Mouse (Mus musculus) thymus, postnatal 4 days (tissue): ENCODE data around the gene Gm4981.
"Not testable (repeated sequence)": the region's sequence is repeated elsewhere in the genome, so short reads cannot be mapped to it uniquely, and the experiment has no call there.

Source experiments
- DNase-seq: peaks from one replicate; pipeline ENCODE4 v3.0.0; 2021

The Gm4981 gene

GRCm38 (mm10) chr10:58236613-58237012, at the start of gene Gm4981:
Gm4981 (minus strand) TSS chr10:58236701.
- DNase-seq = no peak

- no peak for DNase-seq
Observed at GRCm38 (mm10) chr10:58282238-58282637, 45.7 kb upstream of the Gm4981 start.

GRCm38 (mm10) chr10:58258466-58258865, 22.0 kb upstream of the Gm4981 start:
- DNase-seq = no peak

GRCm38 (mm10) chr10:58255954-58256353, 19.5 kb upstream of the Gm4981 start:
- DNase-seq = no peak

GRCm38 (mm10) chr10:58255213-58255892, 18.9 kb upstream of the Gm4981 start, which contains the start of gene Gcc2:
Gcc2 (plus strand) TSS chr10:58255497.
- DNase-seq = peak; percentile 92

GRCm38 (mm10) chr10:58254635-58255175, 18.2 kb upstream of the Gm4981 start:
- DNase-seq = no peak

- DNase-seq = no peak
Observed at GRCm38 (mm10) chr10:58249535-58249934, 13.0 kb upstream of the Gm4981 start.

- peak; percentile 40 for DNase-seq
Observed at GRCm38 (mm10) chr10:58238984-58239740, 2.7 kb upstream of the Gm4981 start.

- DNase-seq = not testable (repeated sequence)
Observed at GRCm38 (mm10) chr10:58234985-58235384, 1.5 kb downstream of the Gm4981 start.

- not testable (repeated sequence) for DNase-seq
Observed at GRCm38 (mm10) chr10:58233740-58234121, 2.8 kb downstream of the Gm4981 start.

- DNase-seq = not testable (repeated sequence)
Observed at GRCm38 (mm10) chr10:58233054-58233739, 3.3 kb downstream of the Gm4981 start.

- not testable (repeated sequence) for DNase-seq
Observed at GRCm38 (mm10) chr10:58232641-58232969, 3.9 kb downstream of the Gm4981 start, which contains the start of gene Duxf3. Duxf3 (minus strand) TSS chr10:58232675.

- peak; percentile 70 for DNase-seq
Observed at GRCm38 (mm10) chr10:58231779-58232640, 4.5 kb downstream of the Gm4981 start.

GRCm38 (mm10) chr10:58231088-58231487, 5.4 kb downstream of the Gm4981 start:
- DNase-seq = not testable (repeated sequence)

GRCm38 (mm10) chr10:58230021-58230420, 6.5 kb downstream of the Gm4981 start:
- DNase-seq = not testable (repeated sequence)

GRCm38 (mm10) chr10:58227798-58228197, 8.7 kb downstream of the Gm4981 start:
- DNase-seq = not testable (repeated sequence)

GRCm38 (mm10) chr10:58226357-58226756, 10.1 kb downstream of the Gm4981 start:
- not testable (repeated sequence) for DNase-seq

- DNase-seq = peak; percentile 46
Observed at GRCm38 (mm10) chr10:58224827-58225785, 11.4 kb downstream of the Gm4981 start, which contains the start of gene AW822073. AW822073 (minus strand) TSS chr10:58224930.

- peak; percentile 61 for DNase-seq
Observed at GRCm38 (mm10) chr10:58223972-58224805, 12.3 kb downstream of the Gm4981 start.

- not testable (repeated sequence) for DNase-seq
Observed at GRCm38 (mm10) chr10:58223161-58223560, 13.3 kb downstream of the Gm4981 start.
